8 mouse cellular contexts compared by ENCODE assay signal in the genomic region with DNA sequence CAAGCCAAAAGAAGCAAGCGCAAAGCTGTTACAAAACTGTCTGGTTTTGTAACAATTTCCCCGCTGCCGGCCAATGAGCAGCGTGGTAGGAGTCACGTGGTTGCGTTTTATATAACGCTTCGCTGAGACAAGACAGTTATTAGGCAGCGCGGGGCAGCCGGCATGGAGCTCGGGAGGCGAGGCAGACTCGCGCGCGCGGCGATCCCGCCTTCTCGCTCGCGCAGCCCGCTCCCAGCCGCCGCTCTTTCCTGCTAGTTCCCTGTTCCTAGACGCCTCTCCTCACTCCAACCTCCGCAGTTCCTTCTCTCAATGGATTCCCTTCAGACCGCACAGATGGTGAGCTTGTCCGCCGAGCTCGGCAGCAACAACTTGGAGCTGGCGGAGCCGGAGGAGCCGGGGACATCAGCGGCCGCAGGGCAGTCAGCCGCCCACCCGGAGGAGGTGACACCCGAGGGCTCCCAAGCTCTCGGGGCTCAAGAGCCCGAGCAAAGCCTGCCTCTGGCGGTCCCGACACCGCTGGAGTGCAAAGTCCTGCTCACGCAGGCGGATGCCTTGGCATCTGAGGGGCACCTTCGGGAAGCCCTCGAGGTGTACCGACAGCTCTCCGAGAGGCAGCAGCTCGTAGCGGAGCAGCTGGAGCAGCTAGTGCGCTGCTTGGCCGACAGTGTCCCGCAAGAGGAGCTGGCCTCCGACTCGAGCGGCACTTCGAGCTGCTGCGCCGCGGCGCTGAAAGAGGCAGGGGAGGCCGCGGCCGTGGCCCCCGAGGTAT. TPM values are rescaled to one million over a fixed set of nuclear protein-coding genes. Genes with fewer than 3 reads are reported as not detected.
A peak's percentile ranks its signal among the peaks of the same experiment; 100 is the strongest.
DNase-seq lines count a peak whose midpoint lies in the region; ATAC-seq lines count a peak whose summit lies in the region.

A gene (plus strand): TSS at position 83 of the 769 bp plus-strand sequence.

- peak; percentile 80 for ATAC-seq in inflammation-experienced regulatory T-cells, adult 6 months

- peak; percentile 65 for DNase-seq in adrenal gland, adult 8-10 months
- peak; percentile 68 for DNase-seq in embryo, embryonic 10 days (ENCODE audit: low spot score)
- DNase-seq in gastrocnemius, postnatal 25 days: peak; percentile 68
- DNase-seq in left cerebral cortex, adult 8-10 months (ENCODE audit: low spot score in 2 of 2): peak; percentile 57 to 65
- peak; percentile 75 to 76 for DNase-seq in lung, postnatal 4 days
- peak; percentile 74 for DNase-seq in retina, embryonic 14.5 days (ENCODE audit: low spot score)
- peak; percentile 29 to 70 for DNase-seq in urinary bladder, postnatal 36 days (ENCODE audit: low spot score in 2 of 2)

RNA-seq across cellular contexts. Expression of the gene that starts here (rescaled TPM):
- 1 to 10 TPM; 3.7 to 4.9 (median 4.0) TPM for total RNA-seq in adrenal gland, adult 8-10 months (2022)
- 1 to 10 TPM; 2.4 TPM for total RNA-seq in gastrocnemius, postnatal 25 days (2021)
- not detected for polyA plus RNA-seq in inflammation-experienced regulatory T-cells, adult 6 months (2017; shearing (Covaris generic))
- total RNA-seq in left cerebral cortex, adult 8-10 months (2022): 10 to 100 TPM; 13.7 to 15.4 (median 14.7) TPM

Comparison
In these comparisons a context has a peak if more than half of its experiments do, and no peak if none do; other contexts are left out.
1. Peak in every context shown above with its lines: DNase-seq and ATAC-seq.
2. Peak in ATAC-seq in inflammation-experienced regulatory T-cells, adult 6 months; RNA of the gene not detected or under 1 TPM.